Mouse (Mus musculus) lung, adult 2 months (tissue): ENCODE measurements around the gene Pkhd1.

Experiments
- CTCF ChIP-seq: fragments of 200-500 bp; IDR thresholded peaks from 2 replicates; pipeline ENCODE4 v1.5.1; 2011; ENCODE audit warnings: mild to moderate bottlenecking, low read length, control low read depth; ENCODE audit not compliant: insufficient read depth
- POLR2A ChIP-seq: fragments of 200-500 bp; IDR thresholded peaks from 2 replicates; pipeline ENCODE4 v1.6.1; 2011; ENCODE audit warnings: low read depth, mild to moderate bottlenecking, control low read depth, low read length, borderline replicate concordance; ENCODE audit errors: extremely low read depth

DNA sequence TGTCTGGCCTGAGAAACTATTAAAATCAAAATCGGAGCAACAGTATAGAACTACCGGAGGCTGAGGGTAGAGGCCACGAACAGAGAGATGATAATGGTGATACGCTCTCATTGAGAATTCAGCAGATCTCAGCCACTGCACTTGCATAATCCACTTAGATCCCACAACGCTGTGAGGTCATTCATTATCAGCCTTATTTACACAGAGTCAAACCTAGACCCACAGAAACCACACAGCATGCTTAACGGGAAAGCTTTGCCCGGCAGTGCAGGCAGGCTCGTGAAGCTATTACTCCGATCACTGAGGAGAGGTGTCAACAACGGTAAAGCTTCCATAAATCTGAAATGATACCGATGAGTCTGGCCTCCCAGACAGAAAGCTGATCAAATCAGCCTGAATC is 147.1 kb downstream of the Pkhd1 start:
- TF ChIP-seq POLR2A (no peak), CTCF (no peak)
